Mouse (Mus musculus) olfactory bulb, adult 2 months (tissue): ENCODE measurements around the gene Col4a2.

Experiments
- CTCF ChIP-seq: fragments of 200-500 bp; IDR thresholded peaks from 2 replicates; pipeline ENCODE4 v1.5.1; 2012; ENCODE audit warnings: low read depth, mild to moderate bottlenecking, low read length, moderate library complexity; ENCODE audit not compliant: insufficient read depth
- POLR2A ChIP-seq: fragments of 200-500 bp; IDR thresholded peaks from 2 replicates; pipeline ENCODE4 v1.6.1; 2012; ENCODE audit warnings: mild to moderate bottlenecking, low read depth, low read length, moderate library complexity; ENCODE audit not compliant: insufficient read depth

DNA sequence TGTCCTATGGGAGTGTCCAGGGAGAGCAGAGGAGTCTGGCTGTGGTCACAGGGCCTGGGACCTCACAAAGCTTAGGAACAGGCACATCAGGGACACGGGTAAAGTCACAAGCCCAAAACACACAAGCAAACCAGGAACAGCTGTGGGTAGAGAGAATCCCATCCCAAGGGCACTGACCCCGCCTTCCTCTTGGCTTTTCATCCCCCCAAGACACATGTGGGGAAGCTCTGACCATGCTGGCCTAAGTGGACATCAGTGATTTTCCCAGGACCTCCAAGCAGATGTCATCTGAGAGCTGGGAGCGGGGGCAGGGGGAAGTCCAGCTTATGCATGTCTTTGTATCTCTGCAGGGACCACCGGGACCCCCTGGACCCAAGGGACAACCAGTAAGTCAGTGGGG lies 92.0 kb downstream of the Col4a2 start:
- TF ChIP-seq CTCF, result no peak
- no peak for TF ChIP-seq POLR2A
